Mouse (Mus musculus) lung, embryonic 16.5 days (tissue): Measurements from ENCODE around the gene Rgs3. TPM values are rescaled to one million over a fixed set of nuclear protein-coding genes. Genes with fewer than 3 reads are reported as not detected.

Experiments used
- ATAC-seq: fragments of 200-750 bp; cut with Nextera tagmentation; 2 replicates; pipeline ENCODE4 v1.8.0; 2017; ENCODE audit warnings: low read depth, mild to moderate bottlenecking, moderate library complexity
- H3K27ac ChIP-seq: fragments of 300-500 bp; sonication (generic); 2 replicates; pipeline ENCODE4 v1.5.1; 2014; ENCODE audit warnings: mild to moderate bottlenecking, control low read depth, low read length
- H3K27me3 ChIP-seq: fragments of 300-500 bp; sonication (generic); 2 replicates; pipeline ENCODE4 v1.6.1; 2014; ENCODE audit warnings: low read depth, low read length, mixed read lengths; ENCODE audit not compliant: control insufficient read depth, insufficient read depth
- H3K36me3 ChIP-seq: fragments of 300-500 bp; sonication (generic); 2 replicates; pipeline ENCODE4 v1.6.1; 2014; ENCODE audit warnings: low read length; ENCODE audit not compliant: control insufficient read depth, insufficient read depth
- H3K4me1 ChIP-seq: fragments of 300-500 bp; sonication (generic); replicated peaks from 2 replicates; pipeline ENCODE4 v1.6.1; 2014; ENCODE audit warnings: low read length, mixed read lengths; ENCODE audit not compliant: control insufficient read depth, insufficient read depth
- H3K4me2 ChIP-seq: fragments of 300-500 bp; sonication (generic); 2 replicates; pipeline ENCODE4 v1.6.1; 2014; ENCODE audit warnings: low read depth, low read length, control low read depth
- H3K4me3 ChIP-seq: fragments of 300-500 bp; sonication (generic); 2 replicates; pipeline ENCODE4 v1.5.1; 2014; ENCODE audit warnings: mild to moderate bottlenecking, low read length, control low read depth
- H3K9ac ChIP-seq: fragments of 300-500 bp; sonication (generic); 2 replicates; pipeline ENCODE4 v1.6.1; 2014; ENCODE audit warnings: low read length, control low read depth
- H3K9me3 ChIP-seq: fragments of 300-500 bp; sonication (generic); 2 replicates; pipeline ENCODE4 v1.6.1; 2016; ENCODE audit warnings: low read length; ENCODE audit not compliant: control insufficient read depth
- WGBS: fragments of 180-500 bp; shearing (Covaris S2); extraction: QIAGEN DNeasy Blood & Tissue Kit; methylation state at CpG from one replicate; pipeline ENCODE4 v1.1.7; 2014; 5-methylcytosine and 5-hydroxymethylcytosine counted together
- polyA plus RNA-seq: library from polyadenylated mRNA; unstranded; fragments of >200 nt; fragmentation: Nextera tagmentation; extraction: Ambion mirVana; gene quantifications from 2 replicates; pipeline ENCODE4 v1.2.1, GENCODE M21; 2015

Rgs3 gene
- polyA plus RNA-seq, 1 experiment from 2014 or later: 57.4 TPM

DNA sequence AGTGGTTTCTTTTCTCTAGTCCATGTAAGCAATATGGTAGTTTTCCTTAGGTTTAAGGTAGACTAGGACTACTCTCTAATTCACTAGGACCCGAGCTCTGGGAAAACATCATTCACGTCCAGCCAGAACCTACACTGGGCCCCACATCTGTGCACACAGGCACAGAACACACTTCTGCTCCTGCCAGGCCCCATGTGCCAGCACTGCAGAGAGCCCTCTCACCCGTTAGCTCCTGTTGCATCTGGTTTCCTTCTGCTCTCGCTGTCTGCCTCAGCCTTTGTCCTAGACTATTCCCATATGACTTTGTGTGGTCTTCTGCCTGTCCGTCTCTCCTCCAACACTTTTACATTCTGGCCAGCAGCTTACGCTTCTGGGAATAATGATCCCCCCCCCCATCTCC is 25.9 kb upstream of the Rgs3 start:
- no peak for ATAC-seq
- Histone ChIP-seq H3K9me3 (no peaks in the 10 kb centered on the region), H3K9ac (no peak overlapping the region), H3K4me1 (peaks cover 5% of the 10 kb centered on the region; the same call in 1 of the 2 replicates), H3K27ac (no peak overlapping the region), H3K27me3 (no peaks in the 10 kb centered on the region), H3K36me3 (no peaks in the 10 kb centered on the region), H3K4me3 (no peak overlapping the region), H3K4me2 (no peak overlapping the region)
- WGBS: 79% methylated on average over 6 of the region's 6 CpGs

DNA sequence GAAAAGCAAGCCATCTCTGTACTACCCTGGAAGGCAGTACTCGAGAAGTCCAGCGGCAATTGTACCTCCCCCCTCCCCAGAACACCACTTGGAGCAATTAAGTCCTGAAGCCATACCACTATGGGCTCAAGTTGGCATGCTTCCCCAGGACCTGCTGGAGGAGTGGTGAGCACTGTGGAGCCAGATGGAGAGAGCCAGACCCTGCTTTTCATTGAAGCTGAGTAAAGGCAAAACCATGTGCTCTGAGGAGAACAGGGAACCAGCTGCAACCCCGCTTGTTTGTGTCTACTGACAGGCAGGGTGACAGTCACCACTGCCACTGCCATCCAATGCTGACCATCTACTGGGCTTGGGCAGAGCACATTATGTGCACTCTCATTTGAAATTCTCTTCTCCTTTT is 17.8 kb upstream of the Rgs3 start:
- no peak for ATAC-seq
- no peak overlapping the region for H3K4me2 ChIP-seq
- H3K36me3 ChIP-seq: no peaks in the 10 kb centered on the region
- H3K4me3 ChIP-seq: no peak overlapping the region
- no peak overlapping the region for H3K27ac ChIP-seq
- H3K9me3 ChIP-seq: no peaks in the 10 kb centered on the region
- no peaks in the 10 kb centered on the region for H3K27me3 ChIP-seq
- WGBS: 69% methylated on average over 3 of the region's 3 CpGs
- no peak overlapping the region for H3K9ac ChIP-seq
- no peaks in the 10 kb centered on the region for H3K4me1 ChIP-seq

DNA sequence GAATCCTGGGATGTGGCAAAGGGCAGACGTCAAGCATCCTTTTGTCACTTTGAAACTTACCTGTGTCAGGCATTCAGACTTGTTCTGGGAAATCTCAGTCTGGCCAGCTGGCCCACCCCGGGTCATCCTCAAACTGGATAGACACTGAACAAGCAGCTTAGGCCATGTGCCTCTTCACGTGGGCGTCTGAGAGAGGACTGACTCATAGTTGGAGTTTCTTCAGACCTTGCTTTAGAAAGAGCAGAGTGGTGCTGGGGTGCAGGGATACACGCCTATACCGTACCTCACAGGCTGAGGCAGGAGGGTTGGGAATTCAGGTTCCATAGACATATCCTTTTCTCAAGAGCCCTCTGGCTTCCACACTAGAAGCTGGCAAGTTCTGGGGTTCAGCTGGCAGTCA is 15.9 kb upstream of the Rgs3 start:
- WGBS: 81% methylated on average over 6 of the region's 6 CpGs
- no peak for ATAC-seq
- no peak overlapping the region for H3K9ac ChIP-seq
- no peaks in the 10 kb centered on the region for H3K9me3 ChIP-seq
- H3K4me1 ChIP-seq: no peaks in the 10 kb centered on the region
- no peak overlapping the region for H3K4me2 ChIP-seq
- no peaks in the 10 kb centered on the region for H3K36me3 ChIP-seq
- no peak overlapping the region for H3K27ac ChIP-seq
- H3K27me3 ChIP-seq: no peaks in the 10 kb centered on the region
- no peak overlapping the region for H3K4me3 ChIP-seq

DNA sequence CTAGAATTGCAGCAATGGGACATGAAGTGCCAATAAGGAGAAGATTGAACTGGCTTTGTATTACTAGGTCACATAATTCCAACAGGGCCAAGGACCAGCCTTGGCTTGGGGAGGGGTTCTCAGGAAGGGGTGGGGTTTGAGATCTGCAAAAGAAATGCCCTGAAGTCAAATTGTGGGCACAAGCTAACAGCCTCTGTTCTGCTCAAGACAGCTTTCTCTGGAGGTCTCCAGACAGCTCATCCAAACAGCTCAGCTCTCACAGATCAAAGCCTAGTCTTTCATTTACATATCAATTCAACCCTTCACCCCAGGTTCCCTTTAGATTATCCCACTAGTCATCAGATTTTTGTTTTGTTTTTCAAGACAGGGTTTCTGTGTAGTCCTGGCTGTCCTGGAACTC is 14.8 kb upstream of the Rgs3 start:
- no peaks in the 10 kb centered on the region for H3K27me3 ChIP-seq
- no peak overlapping the region for H3K27ac ChIP-seq
- H3K4me3 ChIP-seq: no peak overlapping the region
- no peaks in the 10 kb centered on the region for H3K9me3 ChIP-seq
- no peak overlapping the region for H3K9ac ChIP-seq
- H3K4me2 ChIP-seq: no peak overlapping the region
- no peak for ATAC-seq
- H3K4me1 ChIP-seq: no peaks in the 10 kb centered on the region
- no peaks in the 10 kb centered on the region for H3K36me3 ChIP-seq

DNA sequence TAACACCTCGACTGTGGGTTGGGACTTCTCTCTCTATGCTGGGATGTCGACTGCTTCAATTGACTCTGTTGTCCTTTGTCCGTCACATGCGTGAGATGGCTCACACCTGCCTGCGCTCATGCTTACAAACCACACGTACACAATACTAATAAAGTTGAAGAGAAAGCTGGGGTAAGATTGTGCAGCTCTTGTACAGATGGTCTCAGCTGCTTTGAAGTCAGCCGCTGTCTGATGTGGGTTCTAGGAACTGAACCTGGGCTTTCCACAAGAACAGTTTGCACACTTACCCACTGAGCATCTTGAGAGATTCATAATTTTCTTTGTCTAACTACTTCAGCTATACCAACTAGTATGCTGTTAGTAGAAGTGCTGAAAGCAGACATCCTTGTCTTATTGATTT is 7.7 kb upstream of the Rgs3 start:
- Histone ChIP-seq H3K4me3 (no peak overlapping the region), H3K9ac (no peak overlapping the region), H3K27me3 (no peaks in the 10 kb centered on the region), H3K4me1 (no peaks in the 10 kb centered on the region), H3K9me3 (no peaks in the 10 kb centered on the region), H3K4me2 (no peak overlapping the region), H3K36me3 (no peaks in the 10 kb centered on the region), H3K27ac (no peak overlapping the region)
- WGBS: 74% methylated on average over 7 of the region's 7 CpGs
- no peak for ATAC-seq

DNA sequence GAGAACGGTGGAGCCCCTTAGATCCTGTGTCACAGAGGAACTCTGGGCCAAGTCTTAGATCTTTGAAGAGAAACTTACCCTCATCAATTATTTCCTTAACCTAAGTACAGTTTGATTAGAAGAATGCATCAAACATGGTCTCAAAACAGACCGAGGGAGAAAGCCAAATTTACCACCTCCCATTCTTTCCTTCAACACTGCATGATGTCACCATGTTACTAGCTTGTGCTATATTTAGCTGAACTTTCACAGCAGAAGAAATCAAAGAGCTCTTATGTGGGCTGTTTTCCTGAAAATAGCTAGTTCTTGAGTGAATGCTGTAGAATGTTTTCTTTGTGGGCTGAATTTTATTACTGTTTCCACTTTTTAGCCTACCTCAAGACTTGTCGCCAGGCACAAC is 2.2 kb upstream of the Rgs3 start:
- no peak overlapping the region for H3K4me2 ChIP-seq
- H3K9me3 ChIP-seq: no peaks in the 10 kb centered on the region
- no peak overlapping the region for H3K4me3 ChIP-seq
- H3K4me1 ChIP-seq: 0 out of 2 replicates have a peak, but pooled peaks cover 5% of the 10 kb centered on the region
- WGBS: 35% methylated on average over 3 of the region's 3 CpGs
- H3K36me3 ChIP-seq: no peaks in the 10 kb centered on the region
- no peak for ATAC-seq
- no peak overlapping the region for H3K27ac ChIP-seq
- H3K27me3 ChIP-seq: no peaks in the 10 kb centered on the region
- no peak overlapping the region for H3K9ac ChIP-seq

DNA sequence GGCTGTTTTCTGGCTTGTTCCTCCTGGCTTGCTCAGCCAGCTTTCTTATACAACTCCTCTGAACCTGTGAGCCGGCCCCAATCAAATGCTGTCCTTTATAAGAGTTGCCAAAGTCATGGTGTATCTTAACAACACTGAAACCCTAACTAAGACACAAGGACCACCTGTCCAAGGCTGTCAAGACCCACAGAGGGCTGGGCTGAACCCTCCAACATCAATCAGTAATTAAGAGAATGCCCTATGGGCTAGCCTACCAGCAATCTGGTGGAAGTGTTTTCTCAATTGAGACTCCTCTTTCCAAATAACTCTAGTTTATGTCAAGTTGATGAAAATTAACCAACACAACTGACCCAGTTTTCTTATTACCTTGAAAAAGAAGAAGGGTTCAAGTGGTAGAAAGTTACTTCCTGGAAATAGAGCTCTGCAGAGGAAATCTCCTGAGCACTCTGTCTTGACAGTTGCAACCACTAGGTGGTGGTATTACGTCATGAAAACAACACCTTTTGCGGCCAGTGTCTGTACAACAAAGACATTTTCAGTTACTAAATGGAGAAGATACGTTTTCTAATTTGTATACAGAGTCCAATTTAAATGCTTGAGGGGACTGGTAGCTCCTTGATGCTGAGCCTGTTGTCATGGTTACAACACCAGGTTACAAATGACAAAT is 1.4 kb downstream of the Rgs3 start:
- no peaks in the 10 kb centered on the region for H3K36me3 ChIP-seq
- 25% methylated on average over 4 of the region's 4 CpGs for whole genome bisulfite sequencing
- H3K27me3 ChIP-seq: no peaks in the 10 kb centered on the region
- no peak overlapping the region for H3K4me2 ChIP-seq
- H3K4me3 ChIP-seq: no peak overlapping the region
- no peak overlapping the region for H3K9ac ChIP-seq
- H3K27ac ChIP-seq: no peak overlapping the region
- no peaks in the 10 kb centered on the region for H3K9me3 ChIP-seq
- peak; percentile 67; the same call in 1 of the 2 replicates for ATAC-seq
- H3K4me1 ChIP-seq: peaks cover 9% of the 10 kb centered on the region; the same call in 1 of the 2 replicates

DNA sequence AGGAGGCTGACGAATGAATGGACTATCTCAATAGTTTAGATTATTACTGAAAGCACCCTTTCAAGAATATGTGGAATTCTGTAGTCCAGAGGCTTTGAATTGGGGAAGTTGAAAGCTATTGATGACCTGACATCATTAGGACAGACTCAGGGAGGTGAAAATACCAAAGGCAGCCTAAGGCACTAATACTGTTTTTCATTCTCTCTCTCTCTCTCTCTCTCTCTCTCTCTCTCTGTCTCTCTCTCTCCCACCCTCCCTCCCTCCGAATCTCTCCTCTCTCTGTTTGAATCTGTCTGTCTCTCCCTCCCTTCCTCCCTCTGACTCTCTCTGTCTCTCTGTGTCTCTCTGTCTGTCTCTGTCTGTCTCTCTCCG is 2.0 kb downstream of the Rgs3 start:
- ATAC-seq: no peak
- H3K9ac ChIP-seq: no peak overlapping the region
- no peaks in the 10 kb centered on the region for H3K36me3 ChIP-seq
- no peaks in the 10 kb centered on the region for H3K9me3 ChIP-seq
- no peaks in the 10 kb centered on the region for H3K27me3 ChIP-seq
- no peak overlapping the region for H3K4me3 ChIP-seq
- H3K27ac ChIP-seq: no peak overlapping the region
- no peak overlapping the region for H3K4me2 ChIP-seq
- peaks cover 13% of the 10 kb centered on the region; the same call in 1 of the 2 replicates for H3K4me1 ChIP-seq
- 52% methylated on average over 3 of the region's 3 CpGs for WGBS

DNA sequence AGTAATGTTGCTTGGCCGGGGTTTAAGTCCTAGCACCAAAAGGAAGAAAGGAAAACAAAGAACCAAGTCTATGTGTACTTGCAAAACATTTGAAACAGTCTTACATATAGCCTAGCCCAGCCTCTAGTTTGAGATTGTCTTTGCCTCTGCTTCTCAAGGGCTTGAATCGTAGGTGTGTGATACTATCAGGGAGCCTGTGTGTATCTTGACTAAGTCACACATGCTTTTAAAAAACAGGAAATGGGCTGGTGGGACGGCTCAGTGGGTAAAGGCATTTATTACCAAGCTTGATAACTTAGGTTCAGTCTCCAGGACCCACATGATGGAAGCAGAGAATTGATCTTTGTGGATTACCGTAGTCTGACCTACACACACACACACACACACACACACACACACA is 2.4 kb downstream of the Rgs3 start:
- no peak overlapping the region for H3K9ac ChIP-seq
- H3K36me3 ChIP-seq: no peaks in the 10 kb centered on the region
- no peak overlapping the region for H3K4me3 ChIP-seq
- H3K9me3 ChIP-seq: no peaks in the 10 kb centered on the region
- 60% methylated on average over 4 of the region's 4 CpGs for WGBS
- peaks cover 13% of the 10 kb centered on the region; the same call in 1 of the 2 replicates for H3K4me1 ChIP-seq
- H3K4me2 ChIP-seq: no peak overlapping the region
- no peak for ATAC-seq
- no peaks in the 10 kb centered on the region for H3K27me3 ChIP-seq
- no peak overlapping the region for H3K27ac ChIP-seq

DNA sequence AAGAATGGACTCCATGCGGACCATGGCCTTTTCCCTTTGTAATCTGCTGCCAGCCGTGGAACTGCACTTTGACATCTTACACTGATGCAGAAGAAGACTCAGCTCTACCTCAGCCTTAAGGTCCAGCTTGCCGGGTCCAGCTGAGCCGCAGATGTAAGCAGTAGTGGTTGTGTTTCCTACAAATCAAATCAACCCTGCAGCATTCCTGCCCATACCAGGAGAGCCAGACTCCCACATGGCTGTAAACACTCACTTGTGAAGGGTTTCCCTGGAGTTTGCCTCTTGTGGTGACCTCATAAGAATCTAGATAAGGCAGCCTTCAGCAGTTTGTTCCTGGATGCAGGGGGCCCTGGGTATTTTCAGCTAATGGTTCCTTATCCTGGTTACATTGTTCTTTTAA is 6.9 kb downstream of the Rgs3 start:
- Histone ChIP-seq H3K9me3 (no peaks in the 10 kb centered on the region), H3K36me3 (no peaks in the 10 kb centered on the region), H3K9ac (no peak overlapping the region), H3K27me3 (no peaks in the 10 kb centered on the region), H3K4me2 (no peak overlapping the region), H3K4me1 (peaks cover 10% of the 10 kb centered on the region; the same call in 1 of the 2 replicates), H3K4me3 (no peak overlapping the region), H3K27ac (no peak overlapping the region)
- 53% methylated on average over 4 of the region's 4 CpGs for WGBS
- peak; percentile 62; the same call in 1 of the 2 replicates for ATAC-seq
